Mouse (Mus musculus): ENCODE measurements at regions not wholly inside any gene's neighbourhood (a gene's known extent, or its start where the extent isn't known, plus 50 kb on each side); places are given as distances from the start of the nearest gene placed in this dataset.

DNA sequence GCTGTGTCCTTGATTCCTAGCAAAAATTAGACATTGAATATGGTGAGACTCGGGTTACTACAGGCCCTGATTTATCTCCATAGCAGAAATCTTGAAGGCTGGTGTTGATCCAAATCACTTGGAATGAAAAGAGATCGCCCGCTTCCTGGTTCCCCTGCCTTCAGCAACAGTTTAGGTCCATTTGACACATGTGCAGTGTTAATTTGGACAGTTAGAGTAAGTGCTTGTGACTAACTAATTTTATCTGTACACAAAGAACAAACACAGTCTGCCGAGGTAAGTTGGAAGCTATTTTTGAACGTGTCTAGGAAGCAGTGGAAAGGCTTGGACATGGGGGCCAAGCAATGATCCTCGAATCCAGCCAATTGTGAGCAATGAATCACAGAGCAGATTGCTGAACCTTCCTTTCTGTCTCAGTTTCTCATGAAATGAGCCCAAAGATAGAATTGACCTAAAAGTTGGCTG is 105.2 kb upstream of the Arhgap5 start:
- DNase-seq (ENCODE audit: extremely low read depth, insufficient read length, low spot score) = no peak

DNA sequence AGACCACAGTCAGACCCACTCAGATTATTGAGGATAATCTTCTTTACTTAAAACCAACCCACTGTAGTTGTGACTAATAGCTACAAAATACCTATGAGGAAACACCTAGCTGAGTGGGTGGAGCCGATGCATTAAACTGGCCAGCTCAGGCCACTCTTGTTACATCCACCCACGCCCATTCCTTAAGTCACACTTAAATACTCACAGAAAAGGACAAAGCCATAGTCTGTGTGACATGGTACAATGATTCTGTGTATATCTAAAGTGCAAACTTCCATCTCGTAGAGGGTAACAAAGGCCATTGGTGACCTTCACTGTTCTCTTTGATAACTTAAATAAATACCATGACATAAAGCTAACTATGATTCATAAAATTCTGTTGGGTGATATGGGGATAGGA is 103.7 kb upstream of the Arhgap5 start:
- no peak for DNase-seq (ENCODE audit: extremely low read depth, insufficient read length, low spot score)

DNA sequence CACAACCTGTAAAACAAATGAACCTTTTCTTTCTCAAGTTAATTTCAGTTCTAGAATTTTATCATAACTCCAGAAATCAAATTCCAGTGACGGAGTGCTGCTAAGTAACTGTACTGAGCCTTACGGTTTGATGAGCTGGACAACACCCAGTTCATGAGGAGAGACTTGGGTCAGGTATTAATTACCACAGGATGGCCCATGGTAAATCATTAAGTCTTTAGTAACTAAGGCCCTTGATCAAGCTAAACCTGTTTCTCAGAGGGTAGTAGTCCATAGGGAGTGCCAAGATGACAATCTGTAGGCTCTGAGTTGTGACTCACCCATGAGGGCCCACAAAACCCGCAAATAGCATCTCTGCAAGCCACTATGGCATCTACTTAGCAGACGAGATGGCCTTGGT is 101.1 kb upstream of the Arhgap5 start:
- DNase-seq (ENCODE audit: extremely low read depth, insufficient read length, low spot score) = no peak

DNA sequence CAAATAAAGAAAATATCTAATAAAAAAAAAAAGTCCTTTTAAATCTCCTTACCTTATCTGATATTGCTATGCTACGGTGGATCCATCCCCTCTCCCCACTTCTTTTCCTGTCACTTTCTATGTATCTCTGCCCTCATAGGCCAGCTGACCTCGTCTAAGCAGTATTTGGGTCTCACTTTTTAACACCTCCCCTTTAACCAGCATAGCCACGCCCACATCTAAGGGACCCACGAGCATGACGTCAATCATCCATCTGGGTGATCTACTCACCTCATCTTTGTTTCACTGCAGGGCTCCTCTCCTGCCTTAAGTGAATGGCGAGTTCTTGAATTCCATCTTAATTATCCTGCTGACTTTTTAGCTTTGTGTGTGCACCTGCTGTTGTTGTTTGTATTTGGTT is 97.4 kb upstream of the Arhgap5 start:
- DNase-seq (ENCODE audit: extremely low read depth, insufficient read length, low spot score) = no peak

DNA sequence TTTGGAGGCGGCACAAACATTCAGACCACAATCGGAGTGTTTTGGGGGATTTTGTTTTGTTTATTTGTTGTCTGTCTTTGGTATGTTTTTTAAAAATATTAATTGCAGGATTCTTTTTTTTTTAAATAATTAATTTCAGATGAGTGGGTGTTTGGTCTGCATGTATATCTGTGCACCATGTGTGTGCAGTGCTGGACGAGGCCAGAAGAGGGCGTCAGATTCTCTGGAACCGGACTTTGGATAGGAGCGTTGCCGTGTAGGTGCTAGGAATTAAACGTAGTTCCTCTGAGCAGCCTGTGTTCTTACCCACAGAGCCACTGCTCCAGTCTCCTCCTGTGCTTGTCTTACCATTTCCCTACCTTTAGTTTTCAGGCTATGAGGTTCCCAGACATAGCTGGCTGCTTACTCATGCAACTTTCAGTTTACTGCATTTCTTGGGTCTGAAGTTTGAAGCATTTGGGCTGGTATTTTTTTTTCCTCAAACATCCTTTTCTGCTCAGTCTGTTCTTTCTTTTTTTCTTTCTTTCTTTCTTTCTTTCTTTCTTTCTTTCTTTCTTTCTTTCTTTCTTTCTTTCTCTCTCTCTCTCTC is 95.4 kb upstream of the Arhgap5 start:
- no peak for DNase-seq (ENCODE audit: extremely low read depth, insufficient read length, low spot score)

DNA sequence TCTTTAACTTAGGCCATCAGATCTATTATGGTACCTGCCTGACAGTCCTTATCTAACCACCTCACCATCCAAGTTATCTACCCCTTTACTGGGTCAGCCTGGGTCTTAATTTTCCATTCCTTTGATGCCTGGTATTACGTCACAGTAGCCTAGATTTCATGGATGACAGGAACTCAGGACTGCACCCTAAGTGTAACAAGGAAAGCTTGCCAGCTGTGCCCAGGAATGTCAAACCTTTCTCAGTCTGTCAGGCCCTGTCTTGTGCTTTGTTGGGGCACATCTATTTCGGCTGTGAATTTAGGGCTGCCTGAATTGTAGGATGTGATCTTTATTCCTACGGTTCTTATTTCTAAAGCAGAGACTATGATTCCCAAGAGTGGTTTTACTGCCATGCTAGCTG is 94.6 kb upstream of the Arhgap5 start:
- no peak for DNase-seq (ENCODE audit: extremely low read depth, insufficient read length, low spot score)

DNA sequence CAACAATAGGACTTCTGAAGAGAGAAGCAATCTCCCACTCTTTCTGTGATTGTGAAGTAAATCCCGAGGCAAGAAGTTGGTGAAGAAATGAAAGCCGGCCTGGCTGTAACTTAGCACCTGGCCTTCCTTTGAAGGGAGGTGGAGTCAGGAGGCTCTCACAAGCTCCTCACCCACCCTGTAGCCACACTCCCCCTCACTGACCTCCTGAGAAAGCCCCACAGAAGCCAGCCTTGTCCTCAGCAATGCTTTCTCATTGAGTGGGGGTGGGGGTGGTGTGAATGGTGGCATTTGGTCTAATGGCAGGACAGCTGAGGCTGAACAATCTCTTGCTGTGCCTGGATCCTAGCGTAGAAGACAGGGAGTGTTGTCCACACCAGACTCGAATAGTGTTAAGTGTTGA is 91.6 kb upstream of the Arhgap5 start:
- DNase-seq (ENCODE audit: extremely low read depth, insufficient read length, low spot score) = no peak

DNA sequence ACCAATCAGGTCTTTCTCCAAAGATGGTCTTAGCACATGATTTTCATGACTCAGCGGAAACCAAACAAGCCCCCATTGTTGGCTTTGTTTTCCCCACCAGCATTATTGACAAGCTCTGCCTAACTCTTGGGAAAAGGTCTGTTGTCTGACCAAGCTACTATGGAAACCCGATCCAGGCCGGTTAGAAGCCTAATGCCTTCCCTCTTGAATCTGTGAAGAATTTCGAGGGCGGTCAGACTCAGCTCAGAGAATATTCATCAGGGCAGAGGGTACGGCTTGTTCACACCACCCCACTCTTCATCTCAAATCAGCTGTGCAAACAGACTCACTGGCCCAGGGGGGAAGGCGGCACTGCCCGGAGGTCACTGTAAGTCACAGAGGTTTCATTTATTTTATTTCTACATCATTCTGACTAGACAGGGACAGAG is 90.7 kb upstream of the Arhgap5 start:
- DNase-seq (ENCODE audit: extremely low read depth, insufficient read length, low spot score) = no peak

DNA sequence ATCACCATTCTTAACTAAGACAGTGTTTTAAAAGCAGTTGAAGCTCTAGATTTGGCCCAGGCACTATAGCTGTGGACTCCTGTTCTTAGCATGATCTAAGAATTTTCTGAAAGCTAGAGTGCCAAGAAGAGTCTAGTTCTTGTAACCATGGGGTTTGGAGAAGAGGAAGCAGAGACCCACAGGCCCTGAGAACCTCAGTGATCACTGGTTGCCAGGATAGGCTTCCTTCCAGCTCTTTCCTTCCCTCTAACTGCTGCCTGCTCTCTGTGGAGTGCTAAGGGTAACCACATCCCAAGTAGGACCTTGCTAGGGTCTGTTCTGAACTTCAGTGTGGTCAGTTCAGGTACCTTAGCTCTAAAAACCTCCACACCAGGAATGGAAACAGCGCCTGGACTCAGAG is 81.0 kb upstream of the Arhgap5 start:
- DNase-seq (ENCODE audit: extremely low read depth, insufficient read length, low spot score) = no peak

DNA sequence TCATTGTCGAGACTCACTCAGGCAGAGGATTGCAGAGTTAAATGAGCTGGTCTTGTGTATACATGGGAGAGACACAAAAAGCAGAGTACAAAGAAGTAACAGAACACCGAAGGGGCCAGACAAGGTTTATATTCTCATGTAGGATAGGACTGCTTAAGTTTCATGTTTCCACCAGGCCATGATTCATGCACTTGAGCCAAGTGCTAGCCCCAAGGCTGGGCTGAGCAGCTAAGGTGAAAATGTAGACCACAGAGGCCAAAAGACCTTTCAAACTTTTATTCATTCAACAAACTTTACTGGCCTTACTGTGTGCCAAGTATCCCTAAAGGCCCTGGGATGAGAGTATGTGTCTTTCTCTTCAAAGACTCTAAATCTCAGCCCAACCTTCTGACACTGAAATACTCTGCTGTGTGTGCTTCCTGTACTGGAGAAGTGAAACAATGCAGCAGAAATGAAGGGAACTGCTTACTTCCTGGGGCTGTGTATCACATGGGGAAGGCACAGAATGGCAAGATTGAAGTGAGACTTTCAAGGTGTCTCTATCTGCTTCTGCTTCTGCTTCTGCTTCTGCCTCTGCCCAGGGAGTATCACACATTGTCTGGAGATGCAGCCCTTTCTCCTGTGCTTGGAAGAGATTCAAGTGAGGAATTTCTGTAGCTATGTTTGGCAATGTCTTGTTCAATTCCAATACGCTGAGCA is 79.3 kb upstream of the Arhgap5 start:
- DNase-seq (ENCODE audit: extremely low read depth, insufficient read length, low spot score) = no peak

DNA sequence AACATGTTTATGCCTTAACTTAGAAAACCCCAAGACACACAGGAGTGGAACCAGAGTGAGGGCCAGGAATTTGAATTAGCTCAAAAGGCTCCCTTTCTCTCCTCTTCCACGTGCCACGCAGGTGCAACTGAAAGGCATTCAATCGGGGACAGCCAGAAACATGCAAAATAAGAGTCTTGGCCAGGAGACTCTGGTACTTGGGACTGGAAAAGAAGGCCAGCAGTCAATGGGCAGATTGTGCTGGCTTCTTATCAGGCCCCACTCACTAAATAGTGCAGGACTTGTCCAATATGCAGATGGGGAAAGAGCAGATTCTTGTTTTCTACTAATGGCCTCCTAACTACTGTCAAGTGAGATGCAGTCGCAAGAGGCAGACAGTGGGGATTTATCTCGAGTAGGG is 73.8 kb upstream of the Arhgap5 start:
- DNase-seq (ENCODE audit: extremely low read depth, insufficient read length, low spot score) = no peak

DNA sequence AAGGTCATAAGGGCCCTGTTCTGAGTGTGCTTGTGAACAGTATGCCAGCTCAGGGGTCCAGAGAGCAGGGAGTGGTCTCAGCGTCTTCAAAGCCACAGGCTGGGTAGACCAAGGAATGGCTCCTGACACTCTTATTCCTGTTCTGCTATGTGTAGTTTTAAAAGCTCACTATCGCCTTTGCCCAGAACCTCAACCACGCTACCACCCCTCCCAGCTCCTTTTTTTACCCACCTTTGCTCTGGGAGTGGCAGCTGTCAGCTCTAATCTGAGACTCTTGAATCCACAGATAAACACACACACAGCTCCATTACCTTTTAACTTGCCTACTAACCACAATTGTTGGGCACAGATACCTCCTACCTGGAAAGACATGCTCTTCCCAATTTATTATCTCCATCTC is 71.8 kb upstream of the Arhgap5 start:
- no peak for DNase-seq (ENCODE audit: extremely low read depth, insufficient read length, low spot score)

DNA sequence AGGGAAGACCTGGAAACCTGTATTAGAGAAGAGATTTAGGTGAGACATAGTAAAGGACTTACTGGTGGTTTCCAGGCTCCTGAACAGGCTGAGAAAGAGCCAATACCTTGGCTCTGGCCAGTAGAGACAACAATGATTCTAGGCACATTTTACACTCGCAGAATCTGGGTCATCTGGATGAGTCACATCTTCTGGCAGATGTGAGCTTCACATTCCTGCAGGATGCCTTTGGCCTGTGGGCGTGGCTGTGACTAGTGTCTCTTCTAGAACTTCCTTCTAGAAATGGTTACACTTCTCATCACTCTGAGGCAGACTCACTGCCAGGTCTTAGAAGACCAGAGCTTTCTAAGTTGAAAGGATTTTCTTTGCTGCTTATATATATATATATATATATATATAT is 69.8 kb upstream of the Arhgap5 start:
- DNase-seq (ENCODE audit: extremely low read depth, insufficient read length, low spot score) = peak; percentile 56

DNA sequence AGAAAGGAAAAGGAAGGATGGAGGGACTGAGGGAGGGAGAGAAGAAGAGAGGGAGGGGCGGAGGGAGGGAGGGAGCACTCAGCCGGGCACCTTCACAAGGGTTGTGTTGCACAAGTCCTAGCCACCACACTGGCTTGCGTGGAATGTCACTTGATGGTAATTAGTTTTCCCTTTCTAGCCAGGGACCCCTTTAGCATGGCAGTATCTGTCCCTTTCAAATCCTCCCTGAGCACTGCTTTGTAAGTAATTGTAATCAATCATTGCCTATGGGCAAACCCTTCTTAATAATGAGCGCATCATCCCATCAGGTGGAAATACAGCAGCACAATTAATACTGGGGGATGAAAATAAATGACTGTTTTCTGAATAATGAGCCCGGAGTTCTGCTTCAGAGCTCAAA is 68.5 kb upstream of the Arhgap5 start:
- no peak for DNase-seq (ENCODE audit: extremely low read depth, insufficient read length, low spot score)

DNA sequence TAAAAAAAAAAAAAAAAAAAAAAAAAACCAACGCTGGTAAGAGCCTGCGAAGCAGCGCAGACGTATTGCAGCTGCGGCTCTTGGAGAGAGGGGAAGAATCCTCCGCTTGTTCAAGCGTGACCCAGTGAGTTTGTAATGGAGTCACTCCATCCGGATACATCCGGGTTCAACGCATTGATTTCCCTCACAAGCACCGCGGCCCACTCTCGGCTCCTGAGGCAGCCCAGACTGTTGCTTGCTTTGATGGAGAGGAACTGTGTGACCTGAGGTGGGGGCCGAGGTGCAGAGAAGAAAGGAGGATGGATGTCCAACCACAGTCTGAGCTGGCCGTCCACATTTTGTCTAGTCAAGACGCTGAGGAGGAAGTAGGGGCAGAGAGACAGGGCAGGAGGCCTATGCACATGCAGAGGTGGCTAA is 68.0 kb upstream of the Arhgap5 start:
- no peak for DNase-seq (ENCODE audit: extremely low read depth, insufficient read length, low spot score)

DNA sequence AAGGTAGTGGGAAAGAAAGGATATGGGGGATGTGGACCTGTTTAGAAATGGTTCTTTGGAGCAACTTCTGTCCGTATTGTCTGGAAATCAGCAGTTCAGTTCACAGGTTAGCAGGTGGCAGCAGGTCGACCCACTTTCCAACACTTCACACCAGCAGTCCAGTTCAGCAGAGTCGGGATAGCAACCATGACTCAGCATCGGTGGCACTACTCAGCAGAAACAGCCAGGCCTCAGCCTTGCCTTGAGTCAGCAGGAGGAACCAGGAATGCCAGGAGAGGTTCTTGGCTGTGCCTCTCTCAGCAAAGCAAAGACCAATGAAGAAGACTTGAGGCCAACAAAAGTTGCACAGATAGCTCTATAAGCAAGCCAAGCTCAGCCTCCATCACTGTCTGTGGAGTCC is 66.8 kb upstream of the Arhgap5 start:
- DNase-seq (ENCODE audit: extremely low read depth, insufficient read length, low spot score) = peak; percentile 7

DNA sequence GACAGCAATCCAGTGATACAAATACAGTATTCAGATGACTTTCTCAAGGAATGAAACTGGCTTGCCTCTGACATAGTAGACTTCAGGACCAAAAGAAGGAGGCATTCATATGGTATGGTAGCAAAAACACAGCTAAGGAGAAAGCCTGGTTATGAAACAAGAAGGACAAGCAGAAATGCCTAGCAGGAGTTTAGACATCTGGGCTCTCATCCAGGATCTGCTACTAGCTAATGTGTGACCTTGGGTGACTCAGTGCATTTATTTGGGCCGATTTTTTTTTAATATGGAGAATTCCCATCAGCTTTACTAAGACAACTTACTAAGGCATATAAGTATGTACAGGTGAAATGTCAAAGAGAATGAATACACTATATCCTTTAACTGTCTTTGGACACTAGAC is 64.5 kb upstream of the Arhgap5 start:
- DNase-seq (ENCODE audit: extremely low read depth, insufficient read length, low spot score) = peak; percentile 16

DNA sequence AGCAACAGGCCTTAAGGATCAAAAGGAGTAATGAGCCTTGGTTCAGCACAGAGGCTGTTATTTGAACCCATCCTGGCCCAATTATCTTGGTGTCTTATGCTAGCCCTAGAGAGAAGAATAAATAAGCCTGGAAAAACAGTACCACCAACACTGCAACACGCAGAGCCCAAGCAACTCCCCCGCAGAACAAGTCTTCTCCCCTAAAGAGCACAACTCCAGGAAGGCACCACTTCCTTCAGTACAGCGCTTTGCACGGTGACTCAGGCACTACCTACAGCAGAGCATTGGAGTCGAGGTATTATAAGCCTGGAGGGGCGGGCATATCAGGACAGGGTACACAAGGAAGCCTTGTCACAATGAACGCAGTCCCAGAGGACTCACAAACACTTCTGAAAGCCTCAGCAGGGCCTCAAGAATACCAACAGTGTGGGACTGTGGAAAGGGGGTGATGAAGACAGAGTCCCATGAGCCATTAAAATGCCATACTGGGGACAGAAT is 62.9 kb upstream of the Arhgap5 start:
- no peak for DNase-seq (ENCODE audit: extremely low read depth, insufficient read length, low spot score)

DNA sequence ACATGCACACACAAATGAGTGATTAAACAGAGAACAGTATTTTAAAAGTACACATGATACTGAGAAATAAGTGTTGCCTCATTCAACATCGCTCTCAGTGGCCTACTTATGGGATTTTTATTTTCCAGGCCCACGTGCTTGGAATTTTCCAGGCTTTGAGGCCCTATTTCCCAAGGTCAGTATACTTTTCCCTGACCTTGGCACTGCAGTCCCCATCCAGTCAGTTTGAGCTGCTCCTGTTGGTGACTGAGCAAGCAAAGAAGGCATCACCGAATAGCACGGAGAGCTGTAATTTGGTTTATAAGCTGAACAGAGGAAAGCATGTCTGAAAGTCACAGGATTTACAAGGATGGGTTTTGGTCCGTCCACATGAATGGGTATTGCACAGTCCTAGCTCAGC is 61.4 kb upstream of the Arhgap5 start:
- DNase-seq (ENCODE audit: extremely low read depth, insufficient read length, low spot score) = no peak

DNA sequence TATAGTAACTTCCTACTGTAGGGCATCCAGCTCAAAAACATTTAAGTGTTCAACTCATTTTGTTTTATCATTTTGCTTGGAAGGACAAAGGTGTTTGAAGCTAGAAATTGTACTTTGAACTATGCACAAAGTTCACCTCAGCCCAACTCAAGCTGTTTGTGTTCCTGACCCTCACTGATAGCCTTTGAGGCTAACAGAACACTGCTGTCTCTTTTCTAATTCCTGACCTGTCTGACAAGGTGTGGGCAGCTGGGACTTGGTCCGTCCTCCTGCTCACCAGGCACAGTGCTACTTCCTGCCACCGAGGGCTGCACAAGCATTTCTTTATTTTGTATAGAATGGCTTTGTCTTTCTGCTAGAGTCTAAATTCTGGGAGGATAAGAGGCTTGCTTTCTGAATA is 58.0 kb upstream of the Arhgap5 start:
- no peak for DNase-seq (ENCODE audit: extremely low read depth, insufficient read length, low spot score)

DNA sequence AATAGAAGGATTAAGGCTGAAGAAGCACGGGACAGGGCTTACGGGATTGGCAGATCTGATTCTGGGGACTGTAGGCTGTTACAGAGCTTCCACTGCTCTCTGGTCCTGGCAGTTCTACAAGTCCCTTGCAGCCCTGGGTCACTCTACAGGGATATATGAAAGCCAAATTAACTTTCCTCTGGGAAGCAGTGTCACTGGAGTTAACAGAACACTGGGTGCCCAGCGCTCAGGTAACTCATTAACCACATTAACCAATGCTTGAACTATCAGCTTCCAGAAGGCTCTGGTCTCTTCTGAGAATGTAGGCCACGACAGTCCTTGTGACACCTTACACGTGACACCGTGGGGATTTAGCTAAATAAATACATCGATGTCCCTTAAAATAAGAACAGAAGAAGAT is 57.3 kb upstream of the Arhgap5 start:
- no peak for DNase-seq (ENCODE audit: extremely low read depth, insufficient read length, low spot score)

DNA sequence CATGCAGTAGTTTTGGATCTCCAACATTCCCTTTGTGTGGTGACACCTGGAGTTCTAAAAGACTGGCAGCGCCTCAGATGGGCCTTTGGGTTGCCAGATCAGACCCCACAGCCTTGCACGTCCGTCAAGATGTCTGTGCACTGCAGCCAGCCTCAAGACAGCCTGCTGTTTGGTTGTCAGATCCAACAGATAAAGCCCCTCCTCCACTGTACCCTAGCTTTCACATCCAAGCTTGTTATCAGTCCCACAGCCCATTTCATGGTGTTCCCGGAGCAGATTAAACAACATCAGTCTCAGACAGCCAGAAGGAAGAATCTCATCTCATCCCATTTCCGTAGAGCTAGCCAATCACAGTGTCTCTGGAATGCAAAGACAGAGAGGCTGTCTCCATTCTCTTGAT is 56.3 kb upstream of the Arhgap5 start:
- no peak for DNase-seq (ENCODE audit: extremely low read depth, insufficient read length, low spot score)

DNA sequence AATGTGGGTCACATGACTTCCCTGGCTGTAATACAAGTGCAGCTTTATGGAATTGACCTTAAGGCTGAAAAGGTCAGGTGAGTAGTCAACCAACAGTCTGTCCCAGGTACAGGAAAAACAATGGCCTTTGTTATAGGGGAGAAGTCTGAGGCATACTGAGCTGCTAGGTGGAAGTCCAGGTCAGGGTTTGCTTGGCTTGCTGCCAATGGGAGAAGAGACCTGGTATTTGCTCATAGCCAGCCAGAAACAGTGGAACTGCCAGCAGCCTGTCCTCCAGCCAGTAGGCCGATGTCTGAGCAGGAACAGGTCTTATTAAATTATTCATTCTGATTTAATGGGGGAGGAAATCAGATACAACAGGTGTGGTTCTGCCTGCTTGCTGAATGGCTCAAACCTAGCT is 55.6 kb upstream of the Arhgap5 start:
- DNase-seq (ENCODE audit: extremely low read depth, insufficient read length, low spot score) = no peak

All from 3134 (cell line).